Mouse (Mus musculus): Measurements from ENCODE around the gene Hdac4.
A peak's percentile ranks its signal among the peaks of the same experiment; 100 is the strongest.

Hdac4 gene

GRCm38 (mm10) chr1:92195360-92196149, at the start of gene Hdac4:
Hdac4 (minus strand) TSS chr1:92195699.
- no peak for DNase-seq

GRCm38 (mm10) chr1:92243549-92243948, 48.0 kb upstream of the Hdac4 start:
- DNase-seq = no peak

- no peak for DNase-seq
These were observed 44.6 kb upstream of the Hdac4 start for GRCm38 (mm10) chr1:92240072-92240471.

DNA sequence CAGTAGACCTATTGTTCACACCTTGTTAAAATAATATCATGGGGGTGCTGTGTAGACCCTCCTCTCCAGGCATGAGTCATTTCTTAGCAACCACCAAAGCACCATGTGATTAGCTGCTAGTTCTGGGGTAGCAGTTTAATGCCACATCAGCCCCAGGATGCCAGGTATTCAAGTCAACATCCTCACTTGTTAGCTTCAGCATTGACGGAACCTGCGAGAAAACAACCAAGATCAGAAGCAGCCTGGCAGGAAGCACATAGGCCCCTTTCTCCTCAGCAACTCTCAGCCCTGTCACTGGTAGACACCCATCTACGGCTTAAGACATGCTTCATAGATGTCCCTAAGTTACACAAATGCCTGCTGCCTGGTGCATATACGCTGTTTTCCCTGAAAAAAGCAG, 40.1 kb upstream of the Hdac4 start:
- DNase-seq = no peak

GRCm38 (mm10) chr1:92225297-92225696, 29.8 kb upstream of the Hdac4 start:
- DNase-seq = no peak

GRCm38 (mm10) chr1:92223956-92224891, 28.7 kb upstream of the Hdac4 start:
- no peak for DNase-seq

DNA sequence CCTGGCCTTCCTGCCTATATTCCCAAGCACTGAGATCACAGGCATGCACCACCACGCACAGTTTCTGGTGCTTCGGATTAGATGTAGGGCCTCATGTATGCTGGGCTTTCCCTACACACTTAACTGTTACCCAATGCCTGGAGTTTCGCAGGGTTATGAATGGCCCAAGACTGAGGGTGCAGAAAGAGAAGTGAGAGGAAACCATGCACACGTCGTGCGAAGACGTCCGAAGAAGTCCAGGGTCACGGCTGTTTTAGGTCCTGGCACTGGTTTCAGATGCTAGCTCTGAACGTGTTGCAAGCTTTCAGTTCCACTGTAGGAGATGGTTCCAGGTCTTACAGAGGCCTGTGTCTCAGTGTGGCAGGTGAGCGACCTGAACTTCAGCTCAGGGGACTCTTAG, 21.2 kb upstream of the Hdac4 start:
- no peak for DNase-seq

- no peak for DNase-seq
These were observed 20.6 kb upstream of the Hdac4 start for GRCm38 (mm10) chr1:92215996-92216630.

DNA sequence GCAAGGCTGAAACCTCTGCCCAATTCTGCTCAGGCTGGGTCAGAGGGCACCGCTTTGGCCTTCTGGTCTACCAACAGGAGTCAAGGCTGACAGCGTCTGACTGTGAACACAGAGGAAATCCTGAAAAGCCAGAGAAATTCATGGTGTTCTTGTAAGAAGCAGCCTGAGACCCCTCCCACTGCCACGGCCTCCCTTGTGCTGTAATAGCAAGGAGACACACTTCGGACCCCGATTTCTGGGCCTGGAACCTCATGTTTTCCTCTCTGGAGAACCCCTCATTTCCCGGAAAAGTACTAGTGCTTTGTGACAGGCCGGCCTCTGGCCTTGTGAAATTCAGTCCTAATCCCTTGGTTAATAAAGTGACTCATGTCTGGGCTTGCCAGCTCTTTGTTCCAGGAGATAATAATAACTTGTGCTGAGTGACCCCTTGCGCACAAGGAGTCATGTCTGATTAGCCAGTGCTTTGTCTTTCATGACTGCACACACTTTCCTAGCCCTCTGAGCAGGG, 19.7 kb upstream of the Hdac4 start:
- DNase-seq = no peak

GRCm38 (mm10) chr1:92212003-92212750, 16.7 kb upstream of the Hdac4 start:
- no peak for DNase-seq

DNA sequence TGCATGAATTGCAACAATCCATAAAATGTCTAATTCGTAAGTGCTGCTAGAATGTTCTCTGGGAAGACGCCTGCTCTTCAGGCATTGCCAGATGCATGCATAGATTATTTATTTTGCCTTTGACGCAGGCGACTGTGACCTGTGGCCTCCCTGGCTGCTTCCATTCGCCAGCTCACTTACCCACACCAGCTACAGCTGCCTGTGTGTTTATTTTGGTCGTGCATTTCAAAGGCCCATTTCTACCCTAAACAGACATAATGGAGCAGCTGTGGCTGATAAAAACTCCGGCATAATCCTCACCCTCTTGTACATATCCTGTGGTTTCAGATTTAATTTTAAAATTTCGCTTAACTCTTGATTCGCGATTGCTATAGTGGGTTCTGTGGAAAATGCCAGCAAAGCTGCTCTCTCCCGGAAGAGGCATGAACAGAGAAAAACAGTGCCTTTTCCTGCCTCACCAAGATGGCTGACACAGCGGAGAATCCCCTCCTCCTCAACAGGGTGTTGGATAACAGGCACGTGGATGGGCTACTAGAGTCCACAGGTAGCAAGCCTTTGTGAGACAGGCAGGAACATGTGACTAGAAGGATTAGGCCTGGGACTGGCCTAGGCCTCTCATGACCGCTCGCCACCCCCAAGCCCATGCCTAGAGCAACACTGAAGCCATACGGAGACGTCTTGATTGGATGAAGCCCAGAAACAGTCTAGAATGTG, 7.3 kb upstream of the Hdac4 start:
- DNase-seq = no peak

DNA sequence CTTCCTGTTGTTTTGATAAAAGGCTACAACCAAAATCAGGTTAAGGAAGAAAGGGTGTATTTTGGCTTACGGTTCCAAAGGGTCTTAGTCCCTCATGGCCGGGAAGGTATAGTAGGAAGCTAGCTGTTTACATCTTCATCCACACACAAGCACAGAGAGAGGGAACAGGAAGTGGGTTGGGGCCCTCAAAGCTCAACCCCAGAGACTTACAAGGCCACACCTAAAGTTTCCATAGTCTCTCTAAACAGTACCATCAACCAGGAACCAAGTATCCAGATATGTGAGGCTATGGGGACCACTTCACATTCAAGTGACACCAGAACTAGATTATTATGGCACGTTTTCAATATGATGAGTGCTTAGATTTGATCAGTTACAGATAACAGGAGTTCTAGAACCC, 5.0 kb downstream of the Hdac4 start:
- DNase-seq = no peak

DNA sequence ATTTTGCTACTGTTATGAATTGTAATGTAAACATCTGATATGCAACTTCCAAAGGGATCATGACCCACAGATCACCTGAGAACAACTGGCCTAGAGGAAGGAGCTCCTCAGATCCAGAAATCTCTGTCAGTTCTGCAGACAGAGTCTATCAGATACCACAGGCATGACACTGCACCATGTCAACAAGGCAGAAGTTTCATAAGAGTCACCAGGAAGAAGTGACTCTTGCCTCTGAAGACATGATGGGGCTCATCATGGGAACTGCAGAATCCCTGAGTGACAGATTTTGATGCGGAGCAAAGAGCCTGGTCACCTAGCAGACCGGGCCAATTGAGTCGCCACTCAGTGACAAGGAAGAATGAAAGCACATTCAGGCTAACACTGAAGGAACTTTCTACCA, 8.4 kb downstream of the Hdac4 start:
- no peak for DNase-seq

DNA sequence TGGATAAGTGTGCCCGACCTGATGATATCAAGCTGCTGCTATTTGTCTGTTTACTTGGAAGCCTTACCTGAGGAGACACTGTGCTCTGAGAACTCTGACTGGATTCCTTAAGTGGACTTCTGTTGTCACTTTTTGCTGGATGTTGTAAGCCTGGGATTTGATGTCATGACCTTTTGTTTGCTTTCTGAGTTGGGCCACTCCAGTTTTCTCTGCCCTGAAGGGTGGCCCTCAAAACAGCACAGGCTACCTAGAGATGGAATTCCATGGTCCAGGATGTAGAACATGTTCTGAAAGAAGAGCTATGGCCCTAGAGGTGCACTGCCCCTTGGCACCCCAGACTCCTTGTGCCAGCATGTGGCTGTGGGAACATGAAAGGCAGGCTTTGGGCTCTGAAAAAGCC, 10.9 kb downstream of the Hdac4 start:
- no peak for DNase-seq

DNA sequence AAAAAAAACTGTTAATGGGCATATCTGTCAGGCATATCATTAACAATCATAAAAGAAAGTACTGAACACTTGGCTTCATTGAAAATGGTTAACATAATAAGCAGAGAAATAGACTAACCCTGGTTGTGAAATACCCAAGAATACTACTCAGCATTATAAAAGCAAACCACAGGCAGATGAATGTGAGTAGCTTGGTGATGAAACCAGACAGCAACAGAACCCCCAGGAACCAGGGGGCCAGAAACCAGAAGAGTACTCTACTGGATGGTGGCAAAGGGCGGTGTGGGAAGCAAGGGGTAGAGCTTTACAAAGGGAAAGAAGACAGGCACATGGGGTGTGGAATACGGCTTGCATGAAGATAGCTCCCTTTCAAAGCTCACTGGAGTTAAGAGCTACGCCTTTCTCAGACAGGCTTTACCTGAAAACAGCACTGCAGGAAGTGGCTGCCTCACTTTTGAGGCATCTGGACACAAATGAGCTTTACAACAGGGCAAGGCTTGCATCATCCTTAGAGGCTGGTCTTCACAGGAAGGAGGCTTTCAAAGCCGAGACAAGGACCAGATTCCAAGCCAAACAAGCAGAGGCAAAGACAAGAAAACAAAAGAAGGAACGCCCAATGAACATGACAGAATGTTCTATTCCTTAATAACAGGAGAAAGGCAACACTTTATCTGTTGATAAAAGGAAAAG, 12.3 kb downstream of the Hdac4 start:
- no peak for DNase-seq

DNA sequence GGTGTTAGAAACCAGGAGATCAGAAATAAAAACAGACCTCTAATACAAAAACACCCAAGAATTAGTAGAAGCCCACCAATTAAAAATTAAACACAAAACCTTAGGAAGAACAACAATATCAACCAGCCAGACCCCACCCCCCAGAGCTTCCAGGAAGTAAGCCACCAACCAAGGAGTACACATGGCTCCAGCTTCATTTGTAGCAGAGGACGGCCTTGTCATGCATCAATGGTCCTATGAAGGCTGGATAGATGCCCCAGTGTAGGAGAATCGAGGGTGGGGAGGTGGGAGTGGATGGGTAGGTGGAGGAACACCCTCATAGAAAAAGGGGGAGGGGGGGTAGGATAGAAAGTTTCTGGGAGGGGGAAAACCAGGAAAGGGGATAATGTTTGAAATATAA, 13.5 kb downstream of the Hdac4 start:
- no peak for DNase-seq

GRCm38 (mm10) chr1:92180141-92181137, 15.1 kb downstream of the Hdac4 start:
- peak; percentile 100 for DNase-seq

GRCm38 (mm10) chr1:92179489-92180006, 16.0 kb downstream of the Hdac4 start:
- DNase-seq = peak; percentile 57 to 71

- peak in 1 of 2 experiments; percentile 25 for DNase-seq
These were observed 16.4 kb downstream of the Hdac4 start for GRCm38 (mm10) chr1:92179070-92179469.

Measured in thymus, postnatal 36 days (tissue).